Mouse (Mus musculus) heart, embryonic 14.5 days (tissue): ENCODE data around the gene Ccdc14. TPM values are rescaled to one million over a fixed set of nuclear protein-coding genes. Genes with fewer than 3 reads are reported as not detected.

Experiments
- ATAC-seq: fragments of 200-750 bp; cut with Nextera tagmentation; 2 replicates; pipeline ENCODE4 v1.8.0; 2017; ENCODE audit warnings: low read depth, moderate TSS enrichment; ENCODE audit not compliant: insufficient number of reproducible peaks, insufficient read depth, low FRiP score
- H3K27ac ChIP-seq, 2 experiments: fragments of 200-500 bp in 1 of 2; fragments of 300-500 bp in 1 of 2; sonication (generic) in 1 of 2; replicated peaks in 1 of 2; 2 replicates each; pipeline ENCODE4 v1.5.1; 2012 to 2014; ENCODE audit warnings: low read depth in 2 of 2, low read length in 2 of 2, control low read depth in 1 of 2, mild to moderate bottlenecking in 1 of 2, mixed read lengths in 1 of 2; ENCODE audit not compliant: control insufficient read depth in 1 of 2, insufficient read depth in 1 of 2
- H3K27me3 ChIP-seq: fragments of 300-500 bp; sonication (generic); 2 replicates; pipeline ENCODE4 v1.6.1; 2014; ENCODE audit warnings: mild to moderate bottlenecking, low read length, control low read depth; ENCODE audit not compliant: control insufficient read depth, insufficient read depth
- H3K36me3 ChIP-seq: fragments of 300-500 bp; sonication (generic); 2 replicates; pipeline ENCODE4 v1.6.1; 2014; ENCODE audit warnings: mild to moderate bottlenecking, control low read depth, low read length, mixed read lengths; ENCODE audit not compliant: control insufficient read depth, insufficient read depth
- H3K4me1 ChIP-seq, 2 experiments: fragments of 200-500 bp in 1 of 2; fragments of 300-500 bp in 1 of 2; sonication (generic) in 1 of 2; 2 replicates each; pipeline ENCODE4 v1.6.1; 2012 to 2014; ENCODE audit warnings: low read length in 2 of 2, control low read depth in 1 of 2, mixed read lengths in 1 of 2; ENCODE audit not compliant: control insufficient read depth in 2 of 2, insufficient read depth in 2 of 2
- H3K4me2 ChIP-seq: fragments of 300-500 bp; sonication (generic); 2 replicates; pipeline ENCODE4 v1.6.1; 2014; ENCODE audit warnings: mild to moderate bottlenecking, low read length
- H3K4me3 ChIP-seq, 2 experiments: fragments of 200-500 bp in 1 of 2; fragments of 300-500 bp in 1 of 2; sonication (generic) in 1 of 2; 2 replicates each; pipeline ENCODE4 v1.5.1; 2012 to 2014; ENCODE audit warnings: low read length in 2 of 2, mild to moderate bottlenecking in 2 of 2, control low read depth in 1 of 2, low read depth in 1 of 2, moderate library complexity in 1 of 2; ENCODE audit not compliant: control insufficient read depth in 1 of 2, insufficient read depth in 1 of 2
- H3K9ac ChIP-seq: fragments of 300-500 bp; sonication (generic); 2 replicates; pipeline ENCODE4 v1.6.1; 2014; ENCODE audit warnings: mild to moderate bottlenecking, low read length
- H3K9me3 ChIP-seq: fragments of 300-500 bp; sonication (generic); 2 replicates; pipeline ENCODE4 v1.6.1; 2016; ENCODE audit warnings: low read length, control low read depth; ENCODE audit not compliant: control insufficient read depth
- WGBS: fragments of 180-500 bp; shearing (Covaris S2); extraction: QIAGEN DNeasy Blood & Tissue Kit; methylation state at CpG from one replicate; pipeline ENCODE4 v1.1.7; 2014; 5-methylcytosine and 5-hydroxymethylcytosine counted together
- polyA plus RNA-seq: library from polyadenylated mRNA; unstranded; fragments of >200 nt; fragmentation: Nextera tagmentation; extraction: Ambion mirVana; gene quantifications from 2 replicates; pipeline ENCODE4 v1.2.1, GENCODE M21; 2014

The Ccdc14 gene
- polyA plus RNA-seq, 1 experiment from 2014 or later = 6.6 TPM

- 77% methylated on average over 4 of the region's 4 CpGs for WGBS
- ATAC-seq = no peak
- H3K9ac ChIP-seq = no peak overlapping the region
- no peak overlapping the region for H3K4me3 ChIP-seq
- no peak overlapping the region for H3K27ac ChIP-seq
- peaks cover 13% of the 10 kb centered on the region for H3K27me3 ChIP-seq
- no peaks in the 10 kb centered on the region for H3K9me3 ChIP-seq
- no peaks in the 10 kb centered on the region for H3K36me3 ChIP-seq
- H3K4me2 ChIP-seq = no peak overlapping the region
- peaks cover 0 to 6% of the 10 kb centered on the region in 2 experiments; a peak in 2 of 4 replicates for H3K4me1 ChIP-seq
Observed at GRCm38 (mm10) chr16:34749536-34749935, 59.1 kb downstream of the Ccdc14 start.

- Histone ChIP-seq H3K4me2 (no peak overlapping the region), H3K4me3 (no peak overlapping the region), H3K9ac (no peak overlapping the region), H3K27me3 (0 out of 2 replicates have a peak, but pooled peaks cover 3% of the 10 kb centered on the region), H3K4me1 (no peaks in the 10 kb centered on the region; a peak in 1 of 4 replicates), H3K9me3 (no peaks in the 10 kb centered on the region), H3K36me3 (no peaks in the 10 kb centered on the region), H3K27ac (no peak overlapping the region)
- no peak for ATAC-seq
- 73% methylated on average over 3 of the region's 3 CpGs for WGBS
Observed at GRCm38 (mm10) chr16:34752026-34752425, 61.6 kb downstream of the Ccdc14 start.

- Histone ChIP-seq H3K4me3 (no peak overlapping the region), H3K4me1 (no peaks in the 10 kb centered on the region; a peak in 1 of 4 replicates), H3K9ac (no peak overlapping the region), H3K4me2 (no peak overlapping the region), H3K27me3 (0 out of 2 replicates have a peak, but pooled peaks cover 1% of the 10 kb centered on the region), H3K9me3 (no peaks in the 10 kb centered on the region), H3K36me3 (no peaks in the 10 kb centered on the region), H3K27ac (no peak overlapping the region)
- 87% methylated on average over 3 of the region's 3 CpGs for WGBS
- no peak for ATAC-seq
Observed at GRCm38 (mm10) chr16:34752977-34753376, 62.6 kb downstream of the Ccdc14 start.

GRCm38 (mm10) chr16:34756991-34757390 is 66.6 kb downstream of the Ccdc14 start:
- Histone ChIP-seq H3K27me3 (no peaks in the 10 kb centered on the region), H3K27ac (no peak overlapping the region), H3K4me2 (no peak overlapping the region), H3K9me3 (no peaks in the 10 kb centered on the region), H3K36me3 (no peaks in the 10 kb centered on the region), H3K9ac (no peak overlapping the region), H3K4me1 (no peaks in the 10 kb centered on the region), H3K4me3 (no peak overlapping the region)
- 84% methylated on average over 7 of the region's 7 CpGs for whole genome bisulfite sequencing
- no peak for ATAC-seq

GRCm38 (mm10) chr16:34758205-34758604 is 67.8 kb downstream of the Ccdc14 start:
- no peak for ATAC-seq
- H3K27me3 ChIP-seq = no peaks in the 10 kb centered on the region
- WGBS = 51% methylated on average over 5 of the region's 5 CpGs

GRCm38 (mm10) chr16:34763959-34764591 is 73.7 kb downstream of the Ccdc14 start:
- Histone ChIP-seq H3K4me1 (no peaks in the 10 kb centered on the region; a peak in 1 of 4 replicates), H3K9ac (no peak overlapping the region), H3K9me3 (no peaks in the 10 kb centered on the region), H3K4me3 (no peak overlapping the region), H3K36me3 (no peaks in the 10 kb centered on the region), H3K4me2 (no peak overlapping the region), H3K27ac (no peak overlapping the region), H3K27me3 (no peaks in the 10 kb centered on the region)
- WGBS = 68% methylated on average over 9 of the region's 9 CpGs
- no peak for ATAC-seq

More at GRCm38 (mm10) chr16:34758205-34758604, 67.8 kb downstream of the Ccdc14 start:
- Histone ChIP-seq H3K9ac (no peak overlapping the region), H3K4me3 (no peak overlapping the region), H3K27ac (no peak overlapping the region), H3K4me1 (no peaks in the 10 kb centered on the region), H3K36me3 (no peaks in the 10 kb centered on the region), H3K4me2 (no peak overlapping the region), H3K9me3 (no peaks in the 10 kb centered on the region)

- no peak for ATAC-seq
- no peaks in the 10 kb centered on the region for H3K27me3 ChIP-seq
- 63% methylated on average over 1 of the region's 1 CpGs for WGBS
- H3K9me3 ChIP-seq = no peaks in the 10 kb centered on the region
- no peak overlapping the region for H3K9ac ChIP-seq
- no peaks in the 10 kb centered on the region for H3K36me3 ChIP-seq
- H3K27ac ChIP-seq = no peak overlapping the region
- H3K4me2 ChIP-seq = no peak overlapping the region
- H3K4me3 ChIP-seq = no peak overlapping the region
- no peaks in the 10 kb centered on the region; a peak in 1 of 4 replicates for H3K4me1 ChIP-seq
Observed at GRCm38 (mm10) chr16:34765666-34766065, 75.2 kb downstream of the Ccdc14 start.

GRCm38 (mm10) chr16:34766193-34766592 is 75.8 kb downstream of the Ccdc14 start:
- no peaks in the 10 kb centered on the region for H3K36me3 ChIP-seq
- ATAC-seq = no peak
- no peaks in the 10 kb centered on the region for H3K9me3 ChIP-seq
- H3K27me3 ChIP-seq = no peaks in the 10 kb centered on the region
- no peaks in the 10 kb centered on the region; a peak in 1 of 4 replicates for H3K4me1 ChIP-seq
- H3K27ac ChIP-seq = no peak overlapping the region
- WGBS = 92% methylated on average over 1 of the region's 1 CpGs
- no peak overlapping the region for H3K9ac ChIP-seq
- H3K4me3 ChIP-seq = no peak overlapping the region
- no peak overlapping the region for H3K4me2 ChIP-seq
